Mouse (Mus musculus): ENCODE results near the gene 2700081O15Rik. TPM values are rescaled to one million over a fixed set of nuclear protein-coding genes. Genes with fewer than 3 reads are reported as not detected.

The 2700081O15Rik gene
- total and polyA plus RNA-seq, 3 experiments = 14.1 to 18.0 TPM; not detected in 1

GRCm38 (mm10) chr19:7377639-7378038 lies 39.8 kb upstream of the 2700081O15Rik start:
- H3K79me2 ChIP-seq (ENCODE audit: control insufficient read depth, insufficient read depth, low read length, poor library complexity) = peaks cover 14% of the 10 kb centered on the region
- no peak overlapping the region for H3K9ac ChIP-seq (ENCODE audit: control insufficient read depth, low read depth, low read length, poor library complexity, severe bottlenecking)
- no peaks in the 10 kb centered on the region for H3K27me3 ChIP-seq (ENCODE audit: control insufficient read depth in 1 of 2, insufficient read depth in 2 of 2, low read length in 2 of 2)
- H3K27ac ChIP-seq (ENCODE audit: control insufficient read depth, low read depth, low read length) = peak overlapping the region; percentile 50; the same call in 1 of the 2 replicates
- H3K9me3 ChIP-seq (replicated peaks; ENCODE audit: insufficient read depth, low read length) = no peaks in the 10 kb centered on the region
- DNase-seq (ENCODE audit: low read depth, low spot score) = peak; percentile 86
- H3K36me3 ChIP-seq (ENCODE audit: control insufficient read depth in 1 of 2, insufficient read depth in 2 of 2, low read length in 2 of 2) = peaks cover 5 to 27% of the 10 kb centered on the region in 2 experiments
- no peak overlapping the region; a peak in 1 of 4 replicates for H3K4me3 ChIP-seq (ENCODE audit: control insufficient read depth in 1 of 2, insufficient read depth in 1 of 2, low read depth in 2 of 2, low read length in 2 of 2)
- H3K4me1 ChIP-seq (ENCODE audit: control insufficient read depth in 1 of 2, insufficient read depth in 2 of 2, low read length in 2 of 2) = peaks cover 16% of the 10 kb centered on the region in 2 experiments
- peak; percentile 75 to 82; a peak in 3 of 4 replicates for TF ChIP-seq EP300 (IDR thresholded peaks at IDR 0.05; ENCODE audit: low read depth in 1 of 2, low read length in 2 of 2)
- 0 out of 2 replicates have a peak, but pooled peaks have one; percentile 17 for TF ChIP-seq RCOR1 (IDR thresholded peaks at IDR 0.05; ENCODE audit: low read depth, low read length)
- no peak for TF ChIP-seq RAD21 (IDR thresholded peaks at IDR 0.05; ENCODE audit: low read depth, low read length)
- no peak for TF ChIP-seq USF2 (IDR thresholded peaks at IDR 0.05; ENCODE audit: borderline replicate concordance in 1 of 2, insufficient read depth in 1 of 2, low read depth in 1 of 2, low read length in 2 of 2)
- no peak for TF ChIP-seq POLR2AphosphoS5 (IDR thresholded peaks at IDR 0.05; ENCODE audit: borderline replicate concordance, low read depth, low read length)
- no peak for TF ChIP-seq CTCF (IDR thresholded peaks at IDR 0.05 in 2 of 3, conservative IDR thresholded peaks at IDR 0.05 in 1 of 3; ENCODE audit: control insufficient read depth in 1 of 3, insufficient read depth in 1 of 3, low read depth in 2 of 3, low read length in 3 of 3, poor library complexity in 1 of 3, severe bottlenecking in 1 of 3)
- TF ChIP-seq MYB (IDR thresholded peaks at IDR 0.05; ENCODE audit: low read depth, low read length) = peak; percentile 92
- TF ChIP-seq TCF12 (IDR thresholded peaks at IDR 0.05; ENCODE audit: low read depth, low read length) = no peak
- TF ChIP-seq CHD2 (IDR thresholded peaks at IDR 0.05; ENCODE audit: low read length) = no peak
- no peak for TF ChIP-seq KAT2A (conservative IDR thresholded peaks at IDR 0.05; ENCODE audit: low read depth, low read length)
- TF ChIP-seq ETS1 (IDR thresholded peaks at IDR 0.05; ENCODE audit: low read depth, low read length) = peak; percentile 55; the same call in 1 of the 2 replicates
- no peak for TF ChIP-seq POLR2AphosphoS2 (IDR thresholded peaks at IDR 0.05; ENCODE audit: low read length)
- TF ChIP-seq MYC (IDR thresholded peaks at IDR 0.05; ENCODE audit: low read depth, low read length) = 0 out of 2 replicates have a peak, but pooled peaks have one; percentile 26
- no peak for TF ChIP-seq BHLHE40 (IDR thresholded peaks at IDR 0.05; ENCODE audit: borderline replicate concordance, low read depth, low read length)
- no peak for TF ChIP-seq JUND (IDR thresholded peaks at IDR 0.05; ENCODE audit: low read depth, low read length)
- no peak for TF ChIP-seq ZKSCAN1 (IDR thresholded peaks at IDR 0.05; ENCODE audit: low read depth, low read length)
- TF ChIP-seq MAX (IDR thresholded peaks at IDR 0.05; ENCODE audit: low read length) = 0 out of 2 replicates have a peak, but pooled peaks have one; percentile 35
- no peak for TF ChIP-seq GABPA (IDR thresholded peaks at IDR 0.05; ENCODE audit: low read depth, low read length)
- TF ChIP-seq SIN3A (IDR thresholded peaks at IDR 0.05; ENCODE audit: low read length) = peak; percentile 64
- no peak for TF ChIP-seq CHD1 (IDR thresholded peaks at IDR 0.05; ENCODE audit: low read depth, low read length)
- TF ChIP-seq SMC3 (IDR thresholded peaks at IDR 0.05; ENCODE audit: low read depth, low read length) = no peak
- TF ChIP-seq MEF2A (IDR thresholded peaks at IDR 0.05; ENCODE audit: extremely low read depth, insufficient replicate concordance, low read depth, low read length, poor library complexity, severe bottlenecking) = no peak
- TF ChIP-seq ZMIZ1 (IDR thresholded peaks at IDR 0.05; ENCODE audit: low read depth, low read length) = no peak
- TF ChIP-seq ELF1 (IDR thresholded peaks at IDR 0.05; ENCODE audit: low read depth, low read length) = no peak
- no peak for TF ChIP-seq ZNF384 (IDR thresholded peaks at IDR 0.05; ENCODE audit: low read depth, low read length)
- no peak for TF ChIP-seq HCFC1 (IDR thresholded peaks at IDR 0.05; ENCODE audit: low read depth, low read length)
- TF ChIP-seq UBTF (IDR thresholded peaks at IDR 0.05; ENCODE audit: borderline replicate concordance, insufficient read depth, low read depth, low read length) = no peak
- TF ChIP-seq E2F4 (IDR thresholded peaks at IDR 0.05; ENCODE audit: borderline replicate concordance, low read depth, low read length) = no peak
- peak; percentile 33; the same call in 1 of the 2 replicates for TF ChIP-seq GATA1 (IDR thresholded peaks at IDR 0.05; ENCODE audit: low read depth, low read length)
- TF ChIP-seq NRF1 (IDR thresholded peaks at IDR 0.05; ENCODE audit: insufficient read depth, low read depth, low read length, poor library complexity, severe bottlenecking) = no peak
- no peak for TF ChIP-seq MXI1 (IDR thresholded peaks at IDR 0.05; ENCODE audit: low read depth, low read length)
- no peak for TF ChIP-seq TAL1 (IDR thresholded peaks at IDR 0.05; ENCODE audit: low read length)
- TF ChIP-seq TBP (IDR thresholded peaks at IDR 0.05; ENCODE audit: low read depth, low read length) = peak; percentile 45; the same call in 1 of the 2 replicates
- TF ChIP-seq POLR2A (IDR thresholded peaks at IDR 0.05; ENCODE audit: control insufficient read depth in 1 of 2, insufficient read depth in 1 of 2, low read depth in 1 of 2, low read length in 2 of 2, poor library complexity in 1 of 2) = peak in 1 of 2 experiments; percentile 52; a peak in 2 of 4 replicates
- peak; percentile 45; the same call in 1 of the 2 replicates for TF ChIP-seq NELFE (IDR thresholded peaks at IDR 0.05; ENCODE audit: low read depth, low read length)
- TF ChIP-seq MAFK (IDR thresholded peaks at IDR 0.05; ENCODE audit: borderline replicate concordance, low read depth, low read length) = peak; percentile 62; the same call in 1 of the 2 replicates
- TF ChIP-seq USF1 (IDR thresholded peaks at IDR 0.05; ENCODE audit: low read depth, low read length) = no peak
